Mouse (Mus musculus) kidney, embryonic 14.5 days (tissue): Measurements from ENCODE around the gene Fam102b. TPM values are rescaled to one million over a fixed set of nuclear protein-coding genes. Genes with fewer than 3 reads are reported as not detected.

Experiments
- ATAC-seq: fragments of 200-750 bp; cut with Nextera tagmentation; 2 replicates; pipeline ENCODE4 v1.8.0; 2017; ENCODE audit warnings: moderate number of reproducible peaks, mild to moderate bottlenecking, moderate TSS enrichment, moderate library complexity; ENCODE audit not compliant: low FRiP score, low TSS enrichment
- H3K27ac ChIP-seq: fragments of 300-500 bp; sonication (generic); 2 replicates; pipeline ENCODE4 v1.5.1; 2014; ENCODE audit warnings: low read depth, mild to moderate bottlenecking, low read length, moderate library complexity, mixed read lengths
- H3K27me3 ChIP-seq: fragments of 300-500 bp; sonication (generic); 2 replicates; pipeline ENCODE4 v1.6.1; 2014; ENCODE audit warnings: mild to moderate bottlenecking, low read length; ENCODE audit not compliant: control insufficient read depth, insufficient read depth
- H3K36me3 ChIP-seq: fragments of 300-500 bp; sonication (generic); 2 replicates; pipeline ENCODE4 v1.6.1; 2014; ENCODE audit warnings: low read length, mixed read lengths; ENCODE audit not compliant: control insufficient read depth, insufficient read depth
- H3K4me1 ChIP-seq: fragments of 300-500 bp; sonication (generic); 2 replicates; pipeline ENCODE4 v1.6.1; 2014; ENCODE audit warnings: low read length, mixed read lengths; ENCODE audit not compliant: control insufficient read depth, insufficient read depth
- H3K4me2 ChIP-seq: fragments of 300-500 bp; sonication (generic); replicated peaks from 2 replicates; pipeline ENCODE4 v1.6.1; 2014; ENCODE audit warnings: low read depth, mild to moderate bottlenecking, low read length
- H3K4me3 ChIP-seq: fragments of 300-500 bp; sonication (generic); 2 replicates; pipeline ENCODE4 v1.5.1; 2014; ENCODE audit warnings: mild to moderate bottlenecking, low read length
- H3K9ac ChIP-seq: fragments of 300-500 bp; sonication (generic); 2 replicates; pipeline ENCODE4 v1.6.1; 2014; ENCODE audit warnings: low read depth, mild to moderate bottlenecking, low read length, moderate library complexity
- H3K9me3 ChIP-seq: fragments of 300-500 bp; sonication (generic); 2 replicates; pipeline ENCODE4 v1.6.1; 2016; ENCODE audit warnings: low read length; ENCODE audit not compliant: control insufficient read depth
- WGBS: fragments of 180-500 bp; shearing (Covaris S2); extraction: QIAGEN DNeasy Blood & Tissue Kit; methylation state at CpG from one replicate; pipeline ENCODE4 v1.1.7; 2014; 5-methylcytosine and 5-hydroxymethylcytosine counted together
- polyA plus RNA-seq: library from polyadenylated mRNA; unstranded; fragments of >200 nt; fragmentation: Nextera tagmentation; extraction: Ambion mirVana; gene quantifications from 2 replicates; pipeline ENCODE4 v1.2.1, GENCODE M21; 2014

Fam102b gene
- polyA plus RNA-seq, 1 experiment from 2014 or later = 6.3 TPM

- Histone ChIP-seq H3K9me3 (no peaks in the 10 kb centered on the region), H3K4me1 (no peaks in the 10 kb centered on the region), H3K27me3 (no peaks in the 10 kb centered on the region), H3K36me3 (no peaks in the 10 kb centered on the region), H3K9ac (no peak overlapping the region), H3K4me2 (no peak overlapping the region), H3K4me3 (no peak overlapping the region), H3K27ac (no peak overlapping the region)
- WGBS = 77% methylated on average over 8 of the region's 8 CpGs
- no peak for ATAC-seq
These were observed 4.3 kb downstream of the Fam102b start for GRCm38 (mm10) chr3:109023066-109023465.

- WGBS = 85% methylated on average over 6 of the region's 6 CpGs
- no peak for ATAC-seq
- Histone ChIP-seq H3K9me3 (no peaks in the 10 kb centered on the region), H3K4me3 (no peak overlapping the region), H3K27me3 (no peaks in the 10 kb centered on the region), H3K4me2 (no peak overlapping the region), H3K36me3 (no peaks in the 10 kb centered on the region), H3K4me1 (no peaks in the 10 kb centered on the region), H3K9ac (no peak overlapping the region), H3K27ac (no peak overlapping the region)
These were observed 5.5 kb downstream of the Fam102b start for GRCm38 (mm10) chr3:109021720-109022516.

- ATAC-seq = 0 out of 2 replicates have a peak, but pooled peaks have one; percentile 66
These were observed 9.1 kb downstream of the Fam102b start for GRCm38 (mm10) chr3:109018336-109018735.

GRCm38 (mm10) chr3:109012595-109012994, 14.8 kb downstream of the Fam102b start:
- WGBS = 82% methylated on average over 4 of the region's 4 CpGs
- no peak overlapping the region for H3K4me3 ChIP-seq

More at GRCm38 (mm10) chr3:109018336-109018735, 9.1 kb downstream of the Fam102b start:
- Histone ChIP-seq H3K9me3 (no peaks in the 10 kb centered on the region), H3K27ac (no peak overlapping the region), H3K36me3 (no peaks in the 10 kb centered on the region), H3K4me2 (no peak overlapping the region), H3K4me3 (no peak overlapping the region), H3K9ac (no peak overlapping the region), H3K27me3 (no peaks in the 10 kb centered on the region), H3K4me1 (no peaks in the 10 kb centered on the region)
- 85% methylated on average over 5 of the region's 5 CpGs for WGBS

GRCm38 (mm10) chr3:109010489-109011260, 16.7 kb downstream of the Fam102b start:
- peaks cover 8% of the 10 kb centered on the region; the same call in 1 of the 2 replicates for H3K4me1 ChIP-seq
- WGBS = 39% methylated on average over 7 of the region's 7 CpGs
- H3K27me3 ChIP-seq = no peaks in the 10 kb centered on the region
- H3K36me3 ChIP-seq = no peaks in the 10 kb centered on the region
- 0 out of 2 replicates have a peak overlapping the region, but pooled peaks have one; percentile 47 for H3K27ac ChIP-seq
- H3K4me3 ChIP-seq = no peak overlapping the region
- ATAC-seq = peak; percentile 81
- H3K4me2 ChIP-seq = no peak overlapping the region
- no peak overlapping the region for H3K9ac ChIP-seq
- no peaks in the 10 kb centered on the region for H3K9me3 ChIP-seq

More at GRCm38 (mm10) chr3:109012595-109012994, 14.8 kb downstream of the Fam102b start:
- no peak overlapping the region for H3K27ac ChIP-seq
- no peaks in the 10 kb centered on the region for H3K27me3 ChIP-seq
- no peak overlapping the region for H3K4me2 ChIP-seq
- no peaks in the 10 kb centered on the region for H3K36me3 ChIP-seq
- no peaks in the 10 kb centered on the region for H3K9me3 ChIP-seq
- no peak overlapping the region for H3K9ac ChIP-seq
- peaks cover 8% of the 10 kb centered on the region; the same call in 1 of the 2 replicates for H3K4me1 ChIP-seq
- no peak for ATAC-seq

GRCm38 (mm10) chr3:109008180-109008579, 19.2 kb downstream of the Fam102b start:
- Histone ChIP-seq H3K9me3 (no peaks in the 10 kb centered on the region), H3K9ac (no peak overlapping the region), H3K4me2 (no peak overlapping the region), H3K27ac (no peak overlapping the region), H3K4me3 (no peak overlapping the region), H3K4me1 (peaks cover 8% of the 10 kb centered on the region; the same call in 1 of the 2 replicates), H3K27me3 (no peaks in the 10 kb centered on the region), H3K36me3 (no peaks in the 10 kb centered on the region)
- ATAC-seq = no peak
- WGBS = 90% methylated on average over 5 of the region's 5 CpGs

GRCm38 (mm10) chr3:109005777-109006176, 21.6 kb downstream of the Fam102b start:
- Histone ChIP-seq H3K4me1 (no peaks in the 10 kb centered on the region), H3K27ac (no peak overlapping the region), H3K27me3 (no peaks in the 10 kb centered on the region), H3K4me3 (no peak overlapping the region), H3K36me3 (no peaks in the 10 kb centered on the region), H3K9me3 (no peaks in the 10 kb centered on the region), H3K4me2 (no peak overlapping the region), H3K9ac (no peak overlapping the region)
- WGBS = 73% methylated on average over 5 of the region's 5 CpGs
- no peak for ATAC-seq

GRCm38 (mm10) chr3:108999173-108999572, 28.2 kb downstream of the Fam102b start:
- H3K4me1 ChIP-seq = no peaks in the 10 kb centered on the region
- WGBS = 96% methylated on average over 1 of the region's 1 CpGs
- no peak overlapping the region for H3K4me3 ChIP-seq
- no peaks in the 10 kb centered on the region for H3K9me3 ChIP-seq
- no peaks in the 10 kb centered on the region for H3K27me3 ChIP-seq
- H3K36me3 ChIP-seq = no peaks in the 10 kb centered on the region
- H3K27ac ChIP-seq = no peak overlapping the region
- no peak overlapping the region for H3K4me2 ChIP-seq
- ATAC-seq = no peak
- H3K9ac ChIP-seq = no peak overlapping the region

GRCm38 (mm10) chr3:108997762-108998161, 29.6 kb downstream of the Fam102b start:
- Histone ChIP-seq H3K4me2 (no peak overlapping the region), H3K36me3 (no peaks in the 10 kb centered on the region), H3K27ac (no peak overlapping the region), H3K27me3 (no peaks in the 10 kb centered on the region), H3K9ac (no peak overlapping the region), H3K4me1 (no peaks in the 10 kb centered on the region), H3K9me3 (no peaks in the 10 kb centered on the region), H3K4me3 (no peak overlapping the region)
- ATAC-seq = no peak
- WGBS = 71% methylated on average over 4 of the region's 4 CpGs
